Mouse (Mus musculus): ENCODE measurements at regions not wholly inside any gene's neighbourhood (a gene's known extent, or its start where the extent isn't known, plus 50 kb on each side); places are given as distances from the start of the nearest gene placed in this dataset.
A peak's percentile ranks its signal among the peaks of the same experiment; 100 is the strongest.

DNA sequence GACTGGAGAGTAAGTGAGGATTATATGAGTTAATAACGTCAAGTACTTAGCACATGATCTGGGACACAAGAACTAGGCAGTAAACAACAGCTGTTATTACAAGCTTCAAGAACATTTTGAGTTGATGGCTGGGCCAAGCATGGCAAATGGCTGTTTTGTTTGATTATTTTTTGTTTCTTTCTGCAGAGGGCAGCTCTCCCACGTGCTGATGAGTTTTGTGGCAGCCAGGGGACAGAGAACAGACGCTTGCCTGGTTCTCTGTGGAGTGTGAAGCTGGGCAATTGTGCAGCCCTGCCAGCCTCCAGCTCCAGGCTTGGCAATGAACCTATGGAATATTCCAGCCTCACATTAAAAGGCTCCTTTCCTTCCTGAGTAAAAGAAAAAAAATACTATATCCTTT is 592.2 kb downstream of the Tox3 start:
- DNase-seq (ENCODE audit: low read depth), result no peak

DNA sequence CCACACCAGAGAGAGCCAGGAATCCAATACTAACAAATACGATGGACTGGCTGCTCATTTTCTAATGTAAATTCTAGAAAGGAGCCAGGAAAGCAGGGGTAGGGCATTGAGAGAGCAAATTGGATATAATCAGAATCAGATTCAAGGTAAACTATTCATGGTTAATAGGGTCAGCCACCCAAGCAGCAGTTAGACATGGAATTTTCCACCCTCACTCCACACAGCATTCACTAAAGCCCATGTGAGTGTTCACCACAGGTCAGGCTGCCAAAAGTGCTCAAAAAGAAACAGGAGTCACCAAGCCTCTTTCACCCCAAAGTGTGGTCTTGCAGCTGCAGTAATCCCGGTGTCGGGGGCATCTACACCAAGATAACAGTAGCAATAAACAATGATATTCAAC is 596.9 kb downstream of the Tox3 start:
- no peak for DNase-seq (ENCODE audit: low read depth)

DNA sequence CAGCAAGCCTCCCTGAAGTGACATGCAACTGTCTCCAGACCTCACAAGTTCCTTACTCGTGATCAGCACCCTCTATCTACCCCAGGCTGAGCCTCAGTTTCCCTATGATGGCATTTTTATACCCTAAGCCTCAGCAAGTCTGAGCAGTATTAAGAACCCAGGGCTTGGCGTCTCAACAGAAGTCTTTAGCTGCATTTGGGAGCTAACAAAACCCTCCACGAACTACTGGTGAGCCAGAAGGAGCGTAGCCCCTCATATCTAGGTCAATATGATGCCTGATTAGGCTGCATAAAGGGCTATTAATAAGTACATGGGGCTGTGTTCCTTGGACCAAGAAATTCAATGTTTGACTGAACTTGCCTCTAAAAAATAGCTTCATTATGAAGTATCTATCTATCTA is 600.4 kb downstream of the Tox3 start:
- no peak for DNase-seq (ENCODE audit: low read depth)

DNA sequence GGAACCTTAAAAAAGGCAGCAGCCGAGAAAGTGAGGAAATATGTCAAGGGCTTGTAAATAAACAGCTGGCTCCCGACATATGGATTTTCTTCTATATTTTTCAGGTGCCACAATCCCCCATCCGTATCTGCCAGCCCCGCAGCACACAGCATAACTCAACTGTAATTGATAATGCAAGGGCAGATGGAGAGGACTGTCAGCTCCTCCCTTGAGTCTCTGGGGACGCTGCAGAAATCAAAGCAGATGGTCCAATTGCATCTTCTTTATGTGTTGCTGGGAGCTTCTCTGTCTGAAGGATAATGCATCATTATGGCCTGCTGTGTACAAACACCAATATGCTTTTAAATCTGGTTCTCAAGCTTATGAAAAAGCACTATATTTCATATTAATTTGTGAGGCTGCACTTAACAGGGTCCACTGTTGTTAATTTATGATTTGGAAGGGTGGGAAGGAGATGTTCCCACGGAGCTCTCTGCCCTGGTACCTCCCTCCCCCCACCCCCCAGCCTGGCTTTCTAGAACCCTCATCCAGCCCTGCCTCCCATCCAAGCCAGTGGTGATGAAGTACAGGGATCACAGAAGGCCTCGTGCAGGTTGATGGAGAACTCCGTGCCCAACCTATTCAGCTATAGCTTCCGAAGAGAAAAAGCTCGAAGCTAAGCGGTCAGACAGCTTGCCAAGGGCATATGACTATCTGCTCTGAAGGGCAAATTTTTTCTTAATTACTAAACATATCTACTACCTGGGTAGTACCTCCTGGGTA is 603.7 kb downstream of the Tox3 start:
- DNase-seq (ENCODE audit: low read depth), result no peak

DNA sequence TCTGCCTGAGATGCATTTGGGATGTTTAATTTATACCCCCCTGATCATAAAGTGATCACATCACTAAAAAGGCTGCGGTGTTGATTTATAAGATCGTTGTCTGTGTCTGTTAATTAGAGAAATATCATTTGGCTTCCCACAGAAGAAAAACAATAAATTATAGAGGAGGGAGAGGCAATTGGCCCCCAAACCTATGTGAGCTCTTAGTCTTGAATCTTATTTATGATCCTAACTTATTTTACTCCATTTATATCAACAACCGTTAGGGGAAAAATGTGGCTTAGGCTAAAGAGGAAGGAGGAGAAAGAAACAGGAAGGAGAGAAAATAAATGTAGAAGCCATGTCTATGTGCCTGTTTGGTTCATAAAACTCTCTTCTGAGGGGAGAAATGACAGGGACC is 609.5 kb downstream of the Tox3 start:
- DNase-seq (ENCODE audit: low read depth), result no peak

DNA sequence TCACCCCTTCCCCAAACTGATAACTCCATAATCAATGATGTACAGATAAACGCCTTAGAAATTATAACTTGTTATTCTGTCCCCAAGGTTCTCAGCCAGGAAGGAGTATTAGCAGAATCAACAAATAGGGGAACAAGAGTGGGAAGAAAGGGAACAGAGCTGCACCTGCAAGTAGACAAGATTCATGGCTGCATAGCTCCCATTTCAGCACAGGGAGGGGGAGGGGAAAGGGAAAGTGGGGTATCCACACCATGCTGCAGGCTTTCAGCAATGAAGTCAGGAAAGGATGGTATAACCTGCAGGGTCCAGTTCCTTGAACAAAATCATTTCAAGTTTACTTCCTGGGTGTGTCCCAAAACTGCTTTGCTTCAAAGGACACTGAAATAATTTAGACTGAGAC is 610.5 kb downstream of the Tox3 start:
- no peak for DNase-seq (ENCODE audit: low read depth)

DNA sequence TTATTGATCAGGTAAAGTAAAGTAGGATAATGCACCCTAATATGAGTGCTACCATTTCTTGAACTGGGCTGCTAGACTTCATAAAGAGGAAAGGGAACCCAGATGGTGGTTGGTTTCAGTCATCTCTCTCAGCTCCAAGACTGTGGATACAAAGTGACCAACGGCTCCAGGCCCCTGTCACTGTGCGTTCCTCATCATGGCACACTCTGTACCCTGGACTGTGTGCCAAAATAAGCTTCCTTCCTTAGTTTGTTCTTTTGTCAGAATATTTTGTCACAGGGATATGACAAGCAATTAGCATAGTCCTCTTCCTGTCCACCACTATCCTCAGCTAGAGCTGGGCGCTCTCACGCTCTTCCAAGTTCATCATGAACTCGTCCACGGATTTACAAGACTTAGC is 620.9 kb downstream of the Tox3 start:
- no peak for DNase-seq (ENCODE audit: low read depth)

DNA sequence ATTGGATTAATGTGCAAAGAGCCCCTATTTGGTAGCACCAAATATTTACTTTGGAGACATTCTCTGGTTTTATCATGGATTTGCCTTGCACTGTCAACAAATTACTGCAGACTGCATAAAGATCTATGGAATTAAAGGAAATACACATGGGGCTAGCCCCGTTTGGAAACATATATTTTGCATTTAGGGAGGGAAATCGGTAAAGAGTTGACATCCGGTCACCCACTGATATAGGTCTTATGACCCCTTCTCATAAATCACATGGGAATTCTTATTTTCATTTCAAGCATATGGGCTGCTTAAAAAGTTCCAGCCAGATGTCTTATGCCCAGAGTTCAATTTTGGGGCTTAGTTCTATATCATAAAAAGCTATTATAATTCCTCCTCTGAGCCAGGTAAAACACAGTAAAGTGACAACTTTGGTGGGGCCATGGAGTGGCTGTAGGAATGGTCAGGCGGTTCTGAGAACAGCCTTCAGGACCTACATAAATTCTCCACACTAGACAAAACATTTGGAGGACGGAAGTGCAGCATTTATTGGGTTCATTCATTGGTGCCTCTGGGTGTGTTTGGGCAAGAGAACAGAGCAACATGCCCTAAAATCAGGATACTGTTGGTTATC is 626.3 kb downstream of the Tox3 start:
- DNase-seq (ENCODE audit: low read depth), result no peak

DNA sequence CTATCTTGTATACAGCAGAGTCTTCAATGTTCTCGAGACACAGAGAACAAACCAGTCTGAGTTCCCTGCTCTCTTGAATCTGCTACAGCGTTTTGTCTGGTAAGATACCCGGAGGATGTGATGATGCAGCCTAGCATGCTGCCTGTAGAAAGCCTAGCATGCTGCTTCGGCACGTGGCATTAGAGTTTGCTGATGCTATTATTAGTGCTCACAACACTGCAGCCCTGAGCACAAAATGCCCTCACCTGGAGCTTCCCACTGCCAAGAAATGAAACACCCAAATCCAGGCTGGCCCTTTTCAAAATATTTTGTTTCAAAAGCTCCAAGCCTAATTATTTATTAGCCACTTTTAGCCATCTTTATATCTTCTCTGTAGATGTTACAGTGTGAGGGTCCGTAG is 634.3 kb downstream of the Tox3 start:
- DNase-seq (ENCODE audit: low read depth), result no peak

DNA sequence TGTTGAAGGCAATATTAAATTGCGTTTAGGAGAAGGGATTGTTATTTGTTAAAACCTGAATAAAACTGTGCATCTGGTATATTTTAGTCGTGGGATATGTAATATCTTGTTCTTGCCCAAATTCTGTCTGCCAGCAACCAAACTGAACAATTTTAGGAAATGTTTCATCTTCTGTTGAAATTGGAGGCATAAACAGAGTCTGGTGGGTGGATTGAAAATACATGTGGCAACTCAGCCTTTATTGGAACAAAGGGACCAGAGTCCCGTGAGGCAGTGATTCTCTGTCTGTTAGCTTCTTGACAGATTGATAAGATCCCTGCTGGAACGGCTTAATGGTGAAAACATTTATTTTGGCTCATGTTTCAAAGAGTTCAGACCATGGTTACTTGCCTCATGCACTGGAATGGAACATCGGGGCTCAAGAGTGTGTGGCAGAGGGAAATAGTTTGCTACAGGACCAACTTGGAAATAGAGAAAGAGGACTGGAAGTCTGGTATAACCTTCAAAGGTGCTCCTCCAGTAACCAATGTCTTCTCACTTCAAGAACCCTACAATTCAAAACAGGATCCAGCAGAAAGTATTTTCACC is 640.7 kb downstream of the Tox3 start:
- no peak for DNase-seq (ENCODE audit: low read depth)

DNA sequence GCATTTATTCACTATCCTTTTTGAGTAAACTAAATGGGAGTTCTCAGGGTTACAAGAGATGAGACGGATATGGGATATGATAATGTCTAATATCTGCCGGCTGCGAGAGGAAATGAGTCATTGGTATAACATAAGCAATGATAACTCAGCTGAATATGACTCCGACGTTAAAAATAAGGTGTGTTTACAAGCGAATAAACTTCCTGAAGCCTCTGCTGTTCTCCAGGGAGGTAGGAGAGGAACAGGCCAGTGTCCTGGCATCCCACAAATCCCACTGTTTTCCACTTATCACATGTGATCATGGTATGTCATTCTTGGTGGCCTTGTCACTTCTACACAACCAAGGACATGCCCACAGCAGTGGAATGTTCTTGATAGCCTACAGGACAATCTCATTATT is 641.7 kb upstream of the Sall1 start:
- DNase-seq (ENCODE audit: low read depth), result no peak

DNA sequence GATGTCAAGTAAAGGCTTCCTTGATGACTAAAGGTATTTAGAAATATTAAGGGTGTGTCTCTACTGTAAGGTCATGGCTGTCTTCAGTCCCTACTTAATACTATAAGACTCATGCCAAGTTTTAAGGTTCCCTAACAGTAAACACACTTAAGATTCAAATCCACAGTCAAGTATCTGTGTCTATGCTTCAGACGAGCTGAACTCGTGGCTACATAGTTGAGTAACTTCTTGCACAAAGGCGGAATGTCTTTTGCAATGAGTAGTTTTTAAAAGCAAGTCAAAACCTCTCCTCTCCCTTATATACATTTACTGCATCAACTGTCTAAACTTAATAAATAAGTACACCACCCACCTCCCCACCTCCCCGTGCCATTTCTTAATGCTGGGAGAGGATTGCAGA is 637.0 kb upstream of the Sall1 start:
- DNase-seq (ENCODE audit: low read depth), result no peak

DNA sequence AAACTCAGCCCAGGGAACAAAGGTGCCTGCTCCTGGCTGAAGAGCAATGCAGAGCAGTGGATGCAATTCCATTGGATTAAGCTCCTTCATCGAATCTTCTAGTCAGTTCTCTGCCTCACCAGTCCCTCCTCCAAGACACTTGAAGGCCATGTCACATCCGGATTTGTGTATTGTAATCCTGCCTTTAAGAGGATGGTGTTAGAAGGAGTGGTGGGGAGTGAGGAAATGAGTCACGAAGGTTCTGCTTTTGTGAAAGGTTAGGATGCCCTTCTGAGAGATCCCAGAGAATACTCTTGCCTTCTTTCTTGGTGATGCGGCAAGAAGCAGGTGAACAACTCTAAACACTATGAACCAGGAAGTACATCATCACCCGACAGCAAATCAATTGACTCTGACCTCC is 636.4 kb upstream of the Sall1 start:
- DNase-seq (ENCODE audit: low read depth), result no peak

DNA sequence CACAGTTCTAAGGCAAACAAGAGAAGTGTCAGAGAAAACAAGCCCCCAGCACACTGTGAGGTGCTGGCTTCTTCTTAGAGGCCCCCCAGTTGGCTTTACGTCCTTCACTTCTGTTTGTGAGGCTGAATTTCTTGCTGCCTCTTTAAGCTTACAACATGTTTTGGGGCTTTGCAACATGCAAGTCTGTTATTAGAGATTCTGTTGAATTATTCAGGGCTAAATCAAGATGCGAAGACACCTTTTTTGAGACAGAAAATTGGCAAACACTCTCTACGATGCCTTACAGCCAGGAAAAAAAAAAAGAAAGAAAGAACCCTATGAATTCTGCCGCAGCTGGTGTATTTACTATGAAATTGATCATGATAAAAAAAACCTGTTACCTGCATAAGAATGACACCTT is 635.6 kb upstream of the Sall1 start:
- no peak for DNase-seq (ENCODE audit: low read depth)

DNA sequence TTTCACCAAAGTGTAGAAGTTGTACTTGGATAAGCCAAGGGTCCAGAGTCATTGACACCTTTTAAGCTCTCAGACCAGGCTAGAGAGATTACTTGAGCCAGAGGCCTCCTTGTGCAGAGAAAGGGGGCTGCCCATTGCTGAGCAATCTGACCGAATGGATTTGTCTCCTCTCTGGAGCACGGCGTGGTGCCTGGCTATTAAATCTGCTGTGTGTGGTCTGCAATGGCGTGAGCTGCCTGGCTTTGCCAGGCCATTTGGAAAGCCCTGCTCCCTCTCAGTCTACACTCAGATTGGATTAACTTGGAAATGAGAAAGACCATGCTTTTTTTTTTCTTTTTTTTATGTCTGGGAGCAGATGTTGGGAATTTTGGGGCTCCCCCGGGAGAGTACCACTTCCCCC is 633.3 kb upstream of the Sall1 start:
- no peak for DNase-seq (ENCODE audit: low read depth)

DNA sequence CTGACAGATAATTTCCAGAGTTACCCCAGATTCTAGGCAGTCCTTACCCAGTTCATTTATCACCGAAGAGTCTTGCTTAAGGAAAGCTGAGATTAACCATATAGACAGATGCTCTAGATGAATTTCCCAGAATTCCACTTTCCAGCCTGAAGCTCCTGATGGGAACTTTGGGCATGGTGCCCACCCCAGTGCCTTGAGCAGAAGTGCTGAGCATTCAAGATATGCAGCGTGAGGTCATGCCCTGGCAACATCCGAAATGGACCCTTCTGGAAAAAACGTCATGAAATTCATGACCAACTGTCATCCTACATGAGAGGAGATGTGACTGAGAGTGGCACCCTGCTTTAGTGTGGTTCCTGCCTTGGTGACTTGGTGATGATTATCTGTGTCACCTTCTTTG is 629.9 kb upstream of the Sall1 start:
- no peak for DNase-seq (ENCODE audit: low read depth)

DNA sequence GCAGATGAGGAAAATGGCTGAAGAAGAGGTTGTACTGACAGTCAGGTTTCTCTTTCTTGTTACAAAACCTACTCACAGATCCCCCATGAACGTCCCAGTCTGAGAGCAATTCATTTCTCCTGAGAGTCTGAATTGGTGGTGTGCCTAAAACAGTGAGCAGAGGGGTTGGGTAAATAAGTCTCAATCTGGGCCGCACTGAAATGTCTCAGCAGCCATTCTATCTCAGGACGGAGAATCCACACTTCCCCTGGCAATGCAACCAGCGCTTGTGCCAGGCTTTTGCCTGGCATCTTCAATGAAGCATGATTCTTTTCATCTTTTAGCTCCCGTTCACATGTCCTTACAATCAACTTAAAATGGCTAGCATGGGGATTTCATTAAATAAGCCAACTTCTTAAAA is 628.7 kb upstream of the Sall1 start:
- no peak for DNase-seq (ENCODE audit: low read depth)

DNA sequence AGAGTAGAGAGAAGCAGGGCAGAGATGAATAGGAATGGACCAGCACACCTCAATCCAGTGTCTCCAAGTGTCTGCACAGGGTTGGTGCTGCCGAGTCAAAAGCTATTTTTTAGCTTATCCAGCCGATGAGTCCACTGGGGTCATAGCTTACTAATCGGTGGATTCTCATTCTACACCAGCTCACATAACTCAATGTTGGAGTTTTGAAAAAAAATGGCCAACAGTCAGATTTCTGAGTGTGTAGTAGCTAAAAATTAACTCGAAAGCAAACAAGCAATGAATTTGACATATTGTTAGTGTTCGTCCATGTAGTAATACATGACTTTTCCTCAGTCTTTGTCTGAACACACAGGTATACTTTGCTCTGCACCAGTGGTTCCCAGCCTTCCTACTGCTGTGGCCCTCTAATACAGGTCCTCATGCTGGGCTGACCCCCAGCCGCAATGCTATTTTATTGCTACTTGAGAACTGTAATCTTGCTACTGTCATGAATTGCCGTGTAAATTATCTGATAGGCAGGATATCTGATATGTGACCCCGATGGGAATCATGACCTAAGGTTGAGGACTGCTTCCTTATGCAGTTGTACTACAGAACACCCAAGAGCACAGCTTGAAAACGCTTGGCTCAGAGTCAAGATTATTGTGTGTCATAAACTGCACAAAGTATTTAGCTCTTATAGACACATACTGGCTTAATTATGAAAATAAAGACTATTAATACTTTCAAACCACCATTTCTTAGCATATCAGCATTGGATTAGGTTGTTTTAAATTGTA is 621.1 kb upstream of the Sall1 start:
- DNase-seq (ENCODE audit: low read depth), result no peak

DNA sequence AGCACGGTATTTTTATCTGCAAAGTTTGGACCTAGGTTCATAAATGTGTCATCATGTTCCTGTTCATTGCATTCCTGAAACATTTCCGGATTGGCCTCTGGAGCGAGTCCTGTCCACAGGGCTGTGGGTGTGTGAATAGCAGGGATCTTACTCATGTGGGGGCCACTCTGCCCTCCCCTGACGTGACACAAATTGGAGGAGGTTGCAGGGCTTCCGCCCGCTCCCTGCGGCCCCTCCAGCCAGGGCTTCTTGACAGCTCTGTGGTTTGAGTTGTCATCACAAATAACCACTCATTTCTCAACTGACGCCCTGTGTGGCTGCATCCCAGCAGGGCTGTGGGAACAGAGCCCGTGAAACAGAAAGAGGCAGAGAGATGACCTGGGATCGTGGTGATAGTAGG is 619.9 kb upstream of the Sall1 start:
- peak; percentile 6 for DNase-seq (ENCODE audit: low read depth)

DNA sequence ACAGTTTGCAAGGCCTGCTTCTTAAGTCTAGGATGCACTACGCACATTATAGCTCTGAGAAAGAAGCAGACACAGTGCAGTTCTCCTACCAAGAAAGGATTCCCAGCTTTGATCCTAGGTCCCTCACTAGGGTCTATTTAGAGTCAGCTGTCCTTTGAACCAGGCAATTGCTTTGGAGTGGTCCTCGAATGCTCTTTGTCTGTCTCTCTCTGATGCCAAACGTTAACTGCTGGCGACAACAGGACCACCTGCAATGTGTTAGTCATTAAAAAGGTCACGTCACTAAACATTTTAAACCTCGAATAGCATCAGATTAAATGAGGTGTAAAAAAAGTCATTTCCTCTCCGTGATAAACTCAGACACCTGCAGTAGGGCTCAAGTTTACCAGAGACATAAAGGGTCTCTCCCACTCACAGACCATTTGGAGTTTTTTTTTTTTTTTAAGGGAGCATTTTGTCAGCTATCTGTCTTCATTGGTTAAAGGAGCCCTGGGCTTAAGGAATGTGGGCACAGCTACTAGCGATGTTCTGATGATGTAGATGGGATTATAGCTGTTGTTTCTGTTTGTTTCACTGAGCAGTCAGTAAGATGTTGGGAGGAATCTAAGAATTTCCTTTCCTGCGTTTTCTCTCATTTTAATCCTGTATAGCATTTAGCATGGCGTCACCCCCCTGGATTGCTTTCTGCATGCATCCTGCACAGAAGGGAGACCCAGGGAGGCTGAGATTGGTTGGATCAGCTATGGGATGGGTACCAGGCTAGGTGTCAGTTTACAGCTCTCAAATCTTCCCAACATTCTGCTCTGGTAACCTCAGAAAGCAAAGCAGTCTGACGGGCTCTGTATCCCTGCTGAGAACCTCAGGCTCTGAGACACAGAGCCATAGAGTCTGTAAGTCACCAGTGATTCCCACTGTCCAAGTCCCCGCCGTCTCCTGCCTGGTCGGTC is 615.3 kb upstream of the Sall1 start:
- DNase-seq (ENCODE audit: low read depth), result no peak

DNA sequence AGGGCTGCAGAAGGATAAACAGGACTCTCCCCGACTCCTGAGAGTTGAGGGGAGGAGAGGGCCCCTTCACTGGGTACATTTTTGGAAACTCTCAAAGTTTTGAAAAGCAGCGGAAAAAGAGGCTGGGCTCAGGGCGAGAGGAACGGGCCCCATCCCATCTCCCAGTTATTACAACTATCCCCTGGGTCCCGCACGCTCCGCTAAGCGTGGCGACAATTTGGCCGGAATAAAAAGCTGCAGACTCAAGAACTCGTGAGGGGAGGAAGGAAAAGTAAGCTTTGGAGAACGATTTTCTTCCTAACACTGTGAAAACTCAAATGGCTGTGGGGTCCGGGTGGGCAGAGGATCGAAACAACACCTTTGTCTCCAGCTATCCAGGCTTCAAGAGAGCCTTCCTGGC is 611.4 kb upstream of the Sall1 start:
- DNase-seq (ENCODE audit: low read depth), result no peak

All from fibroblast of lung, adult 2 months (primary cell).